In the genomic region with DNA sequence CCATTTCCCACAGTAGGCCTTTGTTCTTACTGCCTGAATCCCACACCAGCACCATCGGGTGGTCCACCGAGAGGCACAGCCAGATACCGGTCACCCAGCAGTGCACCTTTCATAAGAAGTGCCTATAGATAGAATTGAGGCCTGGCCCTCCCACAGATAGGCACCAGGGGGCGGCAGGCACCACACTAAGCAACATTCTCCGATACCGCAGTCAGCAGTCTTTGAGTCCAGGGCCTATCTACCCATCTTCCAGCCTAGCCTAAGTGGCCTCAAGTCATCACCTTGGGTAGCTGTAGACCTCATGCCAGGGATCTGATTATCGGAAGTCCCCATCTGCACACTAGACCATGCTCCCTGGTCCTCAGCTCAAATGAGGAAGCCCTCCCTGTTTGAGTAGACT, we compare ENCODE assay signal across 7 mouse cellular contexts. TPM values are rescaled to one million over a fixed set of nuclear protein-coding genes. Genes with fewer than 3 reads are reported as not detected.
DNase-seq lines count a peak whose midpoint lies in the region; ATAC-seq lines count a peak whose summit lies in the region.

No protein-coding gene starts in this region.

- ATAC-seq in embryonic facial prominence, embryonic 11.5 days (replicated peaks; ENCODE audit: insufficient number of reproducible peaks, low FRiP score, low TSS enrichment, low read depth) = no peak; the same call in 1 of the 2 replicates
- peak; percentile 65 for ATAC-seq in hindbrain, embryonic 13.5 days (ENCODE audit: low FRiP score)

- peak; percentile 55 to 71 for DNase-seq in CD8-positive naive resting alpha-beta T cell, adult 2 months (ENCODE audit: low read depth in 2 of 2, low spot score in 2 of 2)
- DNase-seq in NIH3T3 (ENCODE audit: low read depth) = peak; percentile 56
- DNase-seq in embryonic facial prominence, embryonic 11.5 days (ENCODE audit: low spot score) = peak; percentile 77
- DNase-seq in left cerebral cortex, adult 11 months (ENCODE audit: low spot score) = peak; percentile 63
- DNase-seq in lung, postnatal 10 days = peak; percentile 66
- peak; percentile 85 to 86 for DNase-seq in right cerebral cortex, postnatal 10 days (ENCODE audit: low spot score in 2 of 2)

- no peak overlapping the region for H3K27ac ChIP-seq in embryonic facial prominence, embryonic 11.5 days (replicated peaks; ENCODE audit: low read depth, low read length)
- no peak overlapping the region; the same call in 1 of the 2 replicates for H3K27ac ChIP-seq in hindbrain, embryonic 13.5 days

- WGBS in embryonic facial prominence, embryonic 11.5 days = 59% methylated on average over 7 of the region's 7 CpGs
- 40% methylated on average over 7 of the region's 7 CpGs for WGBS in hindbrain, embryonic 13.5 days

- peaks cover 3% of the 10 kb centered on the region; the same call in 1 of the 2 replicates for H3K27me3 ChIP-seq in embryonic facial prominence, embryonic 11.5 days (ENCODE audit: control insufficient read depth, insufficient read depth, low read length)
- peaks cover 25% of the 10 kb centered on the region for H3K27me3 ChIP-seq in hindbrain, embryonic 13.5 days

- H3K9me3 ChIP-seq in embryonic facial prominence, embryonic 11.5 days (replicated peaks; ENCODE audit: control insufficient read depth, low read length) = no peaks in the 10 kb centered on the region
- H3K9me3 ChIP-seq in hindbrain, embryonic 13.5 days = no peaks in the 10 kb centered on the region

- no peak overlapping the region for H3K4me3 ChIP-seq in embryonic facial prominence, embryonic 11.5 days (ENCODE audit: low read depth, low read length)
- no peak overlapping the region for H3K4me3 ChIP-seq in hindbrain, embryonic 13.5 days

- H3K4me1 ChIP-seq in embryonic facial prominence, embryonic 11.5 days (ENCODE audit: control insufficient read depth, insufficient read depth, low read length) = peaks cover 6% of the 10 kb centered on the region
- peaks cover 21% of the 10 kb centered on the region for H3K4me1 ChIP-seq in hindbrain, embryonic 13.5 days (replicated peaks)

- H3K4me2 ChIP-seq in embryonic facial prominence, embryonic 11.5 days (ENCODE audit: low read depth, low read length) = no peak overlapping the region
- no peak overlapping the region for H3K4me2 ChIP-seq in hindbrain, embryonic 13.5 days

- peaks cover 9% of the 10 kb centered on the region for H3K36me3 ChIP-seq in embryonic facial prominence, embryonic 11.5 days (replicated peaks; ENCODE audit: control insufficient read depth, insufficient read depth, low read depth, low read length)
- peaks cover 49% of the 10 kb centered on the region for H3K36me3 ChIP-seq in hindbrain, embryonic 13.5 days

- no peak overlapping the region for H3K9ac ChIP-seq in embryonic facial prominence, embryonic 11.5 days (replicated peaks; ENCODE audit: low read length)
- H3K9ac ChIP-seq in hindbrain, embryonic 13.5 days = no peak overlapping the region

RNA-seq across cellular contexts. Expression of a gene that starts 17.6 kb away (rescaled TPM):
- 43.6 and 48.8 TPM in 2 replicates for polyA plus RNA-seq in embryonic facial prominence, embryonic 11.5 days (2014; fragmentation: Nextera tagmentation; extraction: Ambion mirVana)
- 37.4 and 38.1 TPM in 2 replicates for polyA plus RNA-seq in hindbrain, embryonic 13.5 days (2015; fragmentation: Nextera tagmentation; extraction: Ambion mirVana)

RNA-seq across cellular contexts. Expression of a gene that starts 20.8 kb away (rescaled TPM):
- polyA plus RNA-seq in embryonic facial prominence, embryonic 11.5 days (2014; fragmentation: Nextera tagmentation; extraction: Ambion mirVana) = 35.4 and 47.4 TPM in 2 replicates
- polyA plus RNA-seq in hindbrain, embryonic 13.5 days (2015; fragmentation: Nextera tagmentation; extraction: Ambion mirVana) = 154 and 185 TPM in 2 replicates

RNA-seq across cellular contexts. Expression of a gene that starts 53.2 kb away (rescaled TPM):
- 0.35 and 0.71 TPM in 2 replicates for polyA plus RNA-seq in embryonic facial prominence, embryonic 11.5 days (2014; fragmentation: Nextera tagmentation; extraction: Ambion mirVana)
- polyA plus RNA-seq in hindbrain, embryonic 13.5 days (2015; fragmentation: Nextera tagmentation; extraction: Ambion mirVana) = 0.22 and 0.25 TPM in 2 replicates
